Mouse (Mus musculus) kidney, embryonic 14.5 days (tissue): Measurements from ENCODE around the gene Sox14. TPM values are rescaled to one million over a fixed set of nuclear protein-coding genes. Genes with fewer than 3 reads are reported as not detected.

Experiments used
- ATAC-seq: fragments of 200-750 bp; cut with Nextera tagmentation; 2 replicates; pipeline ENCODE4 v1.8.0; 2017; ENCODE audit warnings: moderate number of reproducible peaks, mild to moderate bottlenecking, moderate TSS enrichment, moderate library complexity; ENCODE audit not compliant: low FRiP score, low TSS enrichment
- H3K27ac ChIP-seq: fragments of 300-500 bp; sonication (generic); 2 replicates; pipeline ENCODE4 v1.5.1; 2014; ENCODE audit warnings: low read depth, mild to moderate bottlenecking, low read length, moderate library complexity, mixed read lengths
- H3K27me3 ChIP-seq: fragments of 300-500 bp; sonication (generic); 2 replicates; pipeline ENCODE4 v1.6.1; 2014; ENCODE audit warnings: mild to moderate bottlenecking, low read length; ENCODE audit not compliant: control insufficient read depth, insufficient read depth
- H3K36me3 ChIP-seq: fragments of 300-500 bp; sonication (generic); 2 replicates; pipeline ENCODE4 v1.6.1; 2014; ENCODE audit warnings: low read length, mixed read lengths; ENCODE audit not compliant: control insufficient read depth, insufficient read depth
- H3K4me1 ChIP-seq: fragments of 300-500 bp; sonication (generic); 2 replicates; pipeline ENCODE4 v1.6.1; 2014; ENCODE audit warnings: low read length, mixed read lengths; ENCODE audit not compliant: control insufficient read depth, insufficient read depth
- H3K4me2 ChIP-seq: fragments of 300-500 bp; sonication (generic); replicated peaks from 2 replicates; pipeline ENCODE4 v1.6.1; 2014; ENCODE audit warnings: low read depth, mild to moderate bottlenecking, low read length
- H3K4me3 ChIP-seq: fragments of 300-500 bp; sonication (generic); 2 replicates; pipeline ENCODE4 v1.5.1; 2014; ENCODE audit warnings: mild to moderate bottlenecking, low read length
- H3K9ac ChIP-seq: fragments of 300-500 bp; sonication (generic); 2 replicates; pipeline ENCODE4 v1.6.1; 2014; ENCODE audit warnings: low read depth, mild to moderate bottlenecking, low read length, moderate library complexity
- H3K9me3 ChIP-seq: fragments of 300-500 bp; sonication (generic); 2 replicates; pipeline ENCODE4 v1.6.1; 2016; ENCODE audit warnings: low read length; ENCODE audit not compliant: control insufficient read depth
- WGBS: fragments of 180-500 bp; shearing (Covaris S2); extraction: QIAGEN DNeasy Blood & Tissue Kit; methylation state at CpG from one replicate; pipeline ENCODE4 v1.1.7; 2014; 5-methylcytosine and 5-hydroxymethylcytosine counted together
- polyA plus RNA-seq: library from polyadenylated mRNA; unstranded; fragments of >200 nt; fragmentation: Nextera tagmentation; extraction: Ambion mirVana; gene quantifications from 2 replicates; pipeline ENCODE4 v1.2.1, GENCODE M21; 2014

Sox14 gene
- not detected in 2 replicates for polyA plus RNA-seq

GRCm38 (mm10) chr9:99875618-99876372, at the start of gene Sox14:
TSS of gene Sox14 (minus strand) at chr9:99876170.
- peak within 1 kb of the TSS; percentile 30 for H3K4me3 ChIP-seq
- H3K27me3 ChIP-seq = peaks cover 96% of the 10 kb centered on the region
- no peak within 1 kb of the TSS for H3K9ac ChIP-seq
- H3K4me1 ChIP-seq = 0 out of 2 replicates have a peak, but pooled peaks cover 5% of the 10 kb centered on the region
- H3K36me3 ChIP-seq = no peaks in the 10 kb centered on the region
- WGBS = under 1% methylated on average over 46 of the region's 47 CpGs
- peak within 1 kb of the TSS; percentile 31 for H3K4me2 ChIP-seq
- no peak within 1 kb of the TSS for H3K27ac ChIP-seq
- peak; percentile 36; the same call in 1 of the 2 replicates for ATAC-seq
- no peaks in the 10 kb centered on the region for H3K9me3 ChIP-seq

- ATAC-seq = no peak
- Histone ChIP-seq H3K4me1 (0 out of 2 replicates have a peak, but pooled peaks cover 5% of the 10 kb centered on the region), H3K9me3 (no peaks in the 10 kb centered on the region), H3K36me3 (no peaks in the 10 kb centered on the region), H3K27me3 (peaks cover 69% of the 10 kb centered on the region), H3K27ac (no peak overlapping the region), H3K9ac (no peak overlapping the region), H3K4me3 (no peak overlapping the region), H3K4me2 (no peak overlapping the region)
- 2% methylated on average over 14 of the region's 14 CpGs for WGBS
Measured at GRCm38 (mm10) chr9:99879311-99879710, 3.3 kb upstream of the Sox14 start.

DNA sequence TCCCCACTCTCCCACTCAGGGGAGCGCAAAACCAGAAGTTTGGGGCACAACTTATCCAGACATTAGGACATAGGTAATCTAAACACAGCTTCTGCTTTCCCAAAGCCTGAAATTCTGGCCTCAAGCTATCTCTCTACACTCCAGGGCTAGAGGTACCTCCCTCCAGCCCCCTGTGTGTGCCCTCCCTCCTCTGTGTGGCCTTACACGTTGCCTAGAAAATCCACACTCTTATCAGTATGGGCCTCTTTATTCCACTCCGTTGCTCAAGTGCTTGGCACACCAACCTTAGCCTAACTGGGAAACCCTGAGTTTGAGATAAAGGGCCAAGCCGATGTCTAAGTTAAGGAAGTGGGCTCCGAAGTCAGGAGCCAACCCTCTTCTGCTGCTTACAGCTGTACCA, 2.6 kb upstream of the Sox14 start:
- H3K27me3 ChIP-seq = peaks cover 76% of the 10 kb centered on the region

DNA sequence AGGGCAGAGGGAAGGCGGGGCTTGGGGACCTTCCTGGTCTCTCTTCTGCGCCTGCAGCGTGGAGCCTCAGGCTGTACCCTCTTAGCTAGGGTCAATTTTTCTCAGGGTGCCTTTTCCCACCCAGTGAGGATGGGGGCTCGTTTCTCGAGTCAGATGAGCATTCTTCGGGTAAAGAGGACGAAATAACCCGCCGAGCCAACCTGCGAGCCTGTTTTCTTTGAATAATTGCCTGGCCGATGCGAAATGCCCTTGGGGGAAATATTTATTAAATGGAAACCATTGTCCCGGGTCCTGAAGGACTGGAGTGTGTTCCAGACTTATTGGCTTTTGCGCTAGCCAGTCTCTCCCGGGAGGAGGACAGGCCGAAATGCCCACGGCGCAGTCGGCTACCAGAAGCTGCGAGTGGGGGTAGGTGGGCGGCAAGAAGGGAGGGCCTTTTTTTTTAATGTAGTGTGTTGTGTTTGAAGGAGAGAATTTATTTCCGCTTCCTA, 1.1 kb upstream of the Sox14 start:
- Histone ChIP-seq H3K4me2 (no peak overlapping the region; the same call in 1 of the 2 replicates), H3K4me1 (0 out of 2 replicates have a peak, but pooled peaks cover 5% of the 10 kb centered on the region), H3K36me3 (no peaks in the 10 kb centered on the region), H3K27me3 (peaks cover 91% of the 10 kb centered on the region), H3K9me3 (no peaks in the 10 kb centered on the region), H3K27ac (no peak overlapping the region), H3K4me3 (no peak overlapping the region; the same call in 1 of the 2 replicates), H3K9ac (no peak overlapping the region)
- WGBS = 1% methylated on average over 22 of the region's 22 CpGs
- ATAC-seq = no peak

More for the DNA sequence above, 2.6 kb upstream of the Sox14 start:
- ATAC-seq = no peak
- H3K9me3 ChIP-seq = no peaks in the 10 kb centered on the region
- H3K4me3 ChIP-seq = no peak overlapping the region
- H3K4me2 ChIP-seq = no peak overlapping the region
- WGBS = 7% methylated on average over 5 of the region's 5 CpGs
- H3K27ac ChIP-seq = no peak overlapping the region
- 0 out of 2 replicates have a peak, but pooled peaks cover 5% of the 10 kb centered on the region for H3K4me1 ChIP-seq
- no peak overlapping the region for H3K9ac ChIP-seq
- no peaks in the 10 kb centered on the region for H3K36me3 ChIP-seq

DNA sequence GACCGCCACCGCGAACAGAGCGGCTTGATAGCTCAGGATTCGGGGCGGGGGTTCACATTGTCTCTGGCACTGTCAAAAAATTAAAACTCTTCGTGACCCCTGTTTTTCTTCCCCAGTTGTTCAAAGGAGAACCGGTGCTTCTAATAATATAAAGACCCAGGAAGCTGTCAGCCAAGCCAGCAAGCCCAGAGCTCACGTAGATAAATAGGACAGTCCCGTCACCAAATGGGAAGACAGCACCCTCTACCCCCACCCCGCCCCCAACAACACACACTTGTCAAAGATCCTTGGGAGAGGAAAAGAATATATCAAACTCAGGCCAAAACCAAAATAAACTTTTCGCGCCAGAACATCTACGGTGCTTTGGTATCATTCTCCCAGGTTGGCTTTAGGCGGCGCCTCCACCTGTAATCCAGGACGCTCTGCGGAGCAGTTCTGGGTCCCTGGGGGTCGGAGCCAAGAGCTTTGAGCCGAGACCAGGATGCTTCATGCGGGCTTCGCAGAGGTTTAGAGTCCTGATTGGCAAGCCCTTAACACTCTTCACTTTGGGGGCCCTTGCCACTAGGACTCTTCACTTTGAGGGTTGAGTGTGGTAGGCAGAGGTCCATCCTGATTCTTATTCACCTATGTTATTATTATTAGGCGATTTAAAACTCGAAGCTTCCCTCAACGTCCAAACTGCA, 544 bp upstream of the Sox14 start:
- H3K27ac ChIP-seq = no peak overlapping the region
- peak overlapping the region; percentile 31 for H3K4me2 ChIP-seq
- peak overlapping the region; percentile 30 for H3K4me3 ChIP-seq
- ATAC-seq = no peak
- 1% methylated on average over 25 of the region's 25 CpGs for WGBS
- H3K27me3 ChIP-seq = peaks cover 93% of the 10 kb centered on the region
- H3K36me3 ChIP-seq = no peaks in the 10 kb centered on the region
- H3K9ac ChIP-seq = no peak overlapping the region
- H3K9me3 ChIP-seq = no peaks in the 10 kb centered on the region
- H3K4me1 ChIP-seq = 0 out of 2 replicates have a peak, but pooled peaks cover 5% of the 10 kb centered on the region

DNA sequence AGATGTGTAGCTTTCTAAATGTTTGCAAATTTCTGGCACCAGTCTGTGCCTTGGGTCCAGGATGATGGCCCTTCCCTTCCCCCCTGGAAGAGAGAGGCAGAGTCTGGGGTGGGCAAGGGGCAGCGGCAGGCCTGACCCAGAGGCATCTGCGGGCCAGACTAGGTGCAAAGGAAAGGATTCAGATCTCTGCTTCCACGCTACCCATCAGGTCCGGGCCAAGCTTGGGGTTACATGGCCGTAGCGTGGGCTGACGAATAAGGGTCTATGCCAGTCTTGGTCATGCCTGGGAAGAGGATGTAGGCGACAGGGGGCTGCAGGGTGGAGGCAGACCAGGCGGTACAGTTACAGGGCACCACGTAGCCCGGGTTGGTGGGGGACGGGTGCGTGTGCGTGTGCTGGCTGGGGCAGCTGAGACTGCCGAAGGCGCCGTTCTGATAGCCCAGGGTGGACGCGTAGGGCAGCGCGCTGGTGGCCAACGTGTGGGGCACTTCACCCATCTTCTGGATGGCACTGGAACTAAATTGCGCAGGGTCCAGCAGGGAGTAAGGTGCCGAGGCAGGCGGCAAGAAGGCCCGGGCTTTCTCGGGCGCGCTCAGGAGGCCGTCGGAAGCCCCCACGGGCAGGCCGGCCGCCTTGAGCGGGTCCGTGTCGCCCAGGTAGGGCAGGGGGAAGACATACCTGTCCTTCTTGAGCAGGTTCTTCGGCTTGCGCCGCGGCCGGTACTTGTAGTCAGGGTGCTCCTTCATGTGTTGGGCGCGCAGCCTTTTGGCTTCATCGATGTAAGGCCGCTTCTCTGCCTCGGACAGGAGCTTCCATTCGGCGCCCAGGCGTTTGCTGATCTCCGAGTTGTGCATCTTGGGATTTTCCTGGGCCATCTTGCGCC, 994 bp downstream of the Sox14 start:
- H3K36me3 ChIP-seq = no peaks in the 10 kb centered on the region
- no peaks in the 10 kb centered on the region for H3K9me3 ChIP-seq
- H3K4me3 ChIP-seq = peak overlapping the region; percentile 30
- WGBS = 1% methylated on average over 52 of the region's 52 CpGs
- 0 out of 2 replicates have a peak, but pooled peaks cover 5% of the 10 kb centered on the region for H3K4me1 ChIP-seq
- peaks cover 97% of the 10 kb centered on the region for H3K27me3 ChIP-seq
- H3K27ac ChIP-seq = no peak overlapping the region
- ATAC-seq = no peak
- H3K9ac ChIP-seq = no peak overlapping the region
- no peak overlapping the region for H3K4me2 ChIP-seq

DNA sequence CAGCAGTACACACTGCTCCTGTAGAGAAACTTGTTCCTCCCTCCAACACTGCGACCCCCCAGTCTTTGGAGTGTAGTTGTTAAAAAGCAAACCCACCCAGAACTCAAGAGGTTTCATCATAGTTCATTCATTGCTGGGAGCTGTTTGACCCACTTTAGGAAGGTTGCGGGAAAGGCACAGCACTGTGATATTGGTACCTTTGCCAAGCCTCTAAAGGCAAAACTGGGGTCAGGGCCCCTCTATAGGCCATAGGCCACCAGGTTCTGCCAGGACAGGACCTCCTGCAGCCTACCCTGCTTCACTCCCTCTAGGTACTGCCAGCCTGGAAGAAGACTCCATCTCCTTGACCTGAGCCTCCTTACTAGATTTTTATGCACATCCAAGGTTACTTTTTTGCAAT, 2.2 kb downstream of the Sox14 start:
- H3K4me1 ChIP-seq = peaks cover 7% of the 10 kb centered on the region; the same call in 1 of the 2 replicates

GRCm38 (mm10) chr9:99873116-99873620, 2.8 kb downstream of the Sox14 start:
- Histone ChIP-seq H3K9me3 (no peaks in the 10 kb centered on the region), H3K4me2 (no peak overlapping the region), H3K27me3 (peaks cover 98% of the 10 kb centered on the region), H3K9ac (no peak overlapping the region), H3K4me1 (peaks cover 8% of the 10 kb centered on the region; the same call in 1 of the 2 replicates), H3K27ac (no peak overlapping the region), H3K36me3 (no peaks in the 10 kb centered on the region), H3K4me3 (no peak overlapping the region)
- WGBS = 1% methylated on average over 15 of the region's 15 CpGs
- no peak for ATAC-seq

More for the DNA sequence above, 2.2 kb downstream of the Sox14 start:
- 0% methylated on average over 2 of the region's 2 CpGs for WGBS
- Histone ChIP-seq H3K9me3 (no peaks in the 10 kb centered on the region), H3K36me3 (no peaks in the 10 kb centered on the region), H3K27me3 (peaks cover 98% of the 10 kb centered on the region), H3K4me3 (no peak overlapping the region), H3K9ac (no peak overlapping the region), H3K4me2 (no peak overlapping the region), H3K27ac (no peak overlapping the region)
- ATAC-seq = no peak
